Mouse (Mus musculus) retina, postnatal 7 days (tissue): ENCODE measurements around the gene Icosl.
"Not testable (repeated sequence)": the region's sequence is repeated elsewhere in the genome, so short reads cannot be mapped to it uniquely, and the experiment has no call there.

ENCODE experiments used
- DNase-seq: peaks from one replicate; pipeline ENCODE4 v3.0.0-alpha.2; 2012; ENCODE audit warnings: low read depth, low spot score

The Icosl gene

GRCm38 (mm10) chr10:78069101-78070011, at the start of gene Icosl:
Icosl (plus strand) TSS chr10:78069302.
- DNase-seq = no peak

- DNase-seq = not testable (repeated sequence)
These were observed 49.1 kb upstream of the Icosl start for GRCm38 (mm10) chr10:78019984-78020383.

GRCm38 (mm10) chr10:78025453-78025852, 43.6 kb upstream of the Icosl start:
- not testable (repeated sequence) for DNase-seq

- peak; percentile 67 for DNase-seq
These were observed 41.0 kb upstream of the Icosl start for GRCm38 (mm10) chr10:78028129-78028528.

- DNase-seq = no peak
These were observed 40.0 kb upstream of the Icosl start for GRCm38 (mm10) chr10:78029080-78029479.

GRCm38 (mm10) chr10:78031987-78032386, 37.1 kb upstream of the Icosl start:
- DNase-seq = no peak

GRCm38 (mm10) chr10:78037139-78037538, 32.0 kb upstream of the Icosl start:
- no peak for DNase-seq

GRCm38 (mm10) chr10:78041647-78042046, 27.5 kb upstream of the Icosl start, which contains the start of gene Dnmt3l:
Dnmt3l (plus strand) TSS chr10:78041947.
- no peak for DNase-seq

GRCm38 (mm10) chr10:78042096-78042495, 27.0 kb upstream of the Icosl start:
- DNase-seq = no peak

GRCm38 (mm10) chr10:78042697-78043405, 26.3 kb upstream of the Icosl start:
- DNase-seq = no peak

GRCm38 (mm10) chr10:78043406-78043836, 25.7 kb upstream of the Icosl start, which contains the start of gene Aire:
Aire (minus strand) TSS chr10:78043610.
- DNase-seq = peak; percentile 51

- no peak for DNase-seq
These were observed 24.6 kb upstream of the Icosl start for GRCm38 (mm10) chr10:78044531-78044930.

- DNase-seq = no peak
These were observed 22.7 kb upstream of the Icosl start for GRCm38 (mm10) chr10:78046388-78046787.

GRCm38 (mm10) chr10:78048061-78048730, 20.9 kb upstream of the Icosl start:
- DNase-seq = no peak

- DNase-seq = no peak
These were observed 19.5 kb upstream of the Icosl start for GRCm38 (mm10) chr10:78049519-78050035.

GRCm38 (mm10) chr10:78054633-78055565, 14.2 kb upstream of the Icosl start:
- DNase-seq = no peak

- DNase-seq = no peak
These were observed 12.0 kb upstream of the Icosl start for GRCm38 (mm10) chr10:78057056-78057455.

- DNase-seq = no peak
These were observed 6.0 kb upstream of the Icosl start for GRCm38 (mm10) chr10:78063122-78063521.

GRCm38 (mm10) chr10:78067226-78067625, 1.9 kb upstream of the Icosl start:
- DNase-seq = no peak

GRCm38 (mm10) chr10:78068541-78068940, 561 bp upstream of the Icosl start:
- DNase-seq = no peak

- DNase-seq = no peak
These were observed 5.0 kb downstream of the Icosl start for GRCm38 (mm10) chr10:78074151-78074550.
